Mouse (Mus musculus) right cerebral cortex, postnatal 36 days (tissue): ENCODE measurements at regions not wholly inside any gene's neighbourhood (a gene's known extent, or its start where the extent isn't known, plus 50 kb on each side); places are given as distances from the start of the nearest gene placed in this dataset.
A peak's percentile ranks its signal among the peaks of the same experiment; 100 is the strongest.

ENCODE experiments used
- DNase-seq, 2 experiments: peaks; one replicate each; pipeline ENCODE4 v3.0.0; 2022; ENCODE audit warnings: low spot score in 2 of 2, mixed read lengths in 1 of 2

GRCm38 (mm10) chr9:17396056-17396455 is 895.0 kb upstream of the Fat3 start:
- DNase-seq: no peak

- DNase-seq: peak in 1 of 2 experiments; percentile 28
Observed at GRCm38 (mm10) chr9:17393061-17393460, 892.0 kb upstream of the Fat3 start.
